Mouse (Mus musculus) liver, embryonic 14.5 days (tissue): ENCODE results near the gene Zfp366.

ENCODE experiments used
- CTCF ChIP-seq: IDR thresholded peaks from 2 replicates; pipeline ENCODE4 v1.5.1; 2016; ENCODE audit warnings: antibody characterized with exemption, low read depth, control low read depth
- EP300 ChIP-seq: IDR thresholded peaks from 2 replicates; pipeline ENCODE4 v1.6.1; 2016; ENCODE audit warnings: antibody characterized with exemption, low read depth

- no peak for TF ChIP-seq EP300
- no peak for TF ChIP-seq CTCF
Measured at GRCm38 (mm10) chr13:99183257-99183895, 1.2 kb upstream of the Zfp366 start.
